Mouse (Mus musculus) MEL (cell line): ENCODE measurements around the gene Ucp3. TPM values are rescaled to one million over a fixed set of nuclear protein-coding genes. Genes with fewer than 3 reads are reported as not detected.
A peak's percentile ranks its signal among the peaks of the same experiment; 100 is the strongest.

ENCODE experiments used
- DNase-seq: peaks from one replicate; pipeline ENCODE4 v3.0.0; 2011; ENCODE audit warnings: low read depth, low spot score
- H3K27ac ChIP-seq: 2 replicates; pipeline ENCODE4 v1.5.1; 2012; ENCODE audit warnings: low read depth, mild to moderate bottlenecking, control low read depth, low read length, moderate library complexity; ENCODE audit not compliant: control insufficient read depth
- H3K27me3 ChIP-seq, 2 experiments: fragments of 150-350 bp in 1 of 2; sonication (generic) in 1 of 2; 2 replicates each; pipeline ENCODE4 v1.6.1; 2012; ENCODE audit warnings: low read length in 2 of 2, mild to moderate bottlenecking in 2 of 2, improper control_type of control experiment in 1 of 2, moderate library complexity in 1 of 2; ENCODE audit not compliant: insufficient read depth in 2 of 2, control insufficient read depth in 1 of 2
- H3K36me3 ChIP-seq, 2 experiments: 2 replicates each; pipeline ENCODE4 v1.6.1; 2012 to 2014; ENCODE audit warnings: low read length in 2 of 2, improper control_type of control experiment in 1 of 2, inconsistent platforms in 1 of 2, mild to moderate bottlenecking in 1 of 2; ENCODE audit not compliant: insufficient read depth in 2 of 2, control insufficient read depth in 1 of 2
- H3K4me1 ChIP-seq, 2 experiments: fragments of 150-350 bp in 1 of 2; sonication (generic) in 1 of 2; 2 replicates each; pipeline ENCODE4 v1.6.1; 2012; ENCODE audit warnings: low read length in 2 of 2, improper control_type of control experiment in 1 of 2, mild to moderate bottlenecking in 1 of 2; ENCODE audit not compliant: insufficient read depth in 2 of 2, control insufficient read depth in 1 of 2
- H3K4me3 ChIP-seq, 2 experiments: fragments of 150-350 bp in 1 of 2; sonication (generic) in 1 of 2; 2 replicates each; pipeline ENCODE4 v1.5.1; 2012; ENCODE audit warnings: low read depth in 2 of 2, low read length in 2 of 2, mild to moderate bottlenecking in 2 of 2, moderate library complexity in 2 of 2, control low read depth in 1 of 2, improper control_type of control experiment in 1 of 2; ENCODE audit not compliant: control insufficient read depth in 1 of 2, insufficient read depth in 1 of 2
- H3K79me2 ChIP-seq: 2 replicates; pipeline ENCODE4 v1.6.1; 2012; ENCODE audit warnings: mild to moderate bottlenecking, low read length, moderate library complexity; ENCODE audit not compliant: control insufficient read depth, poor library complexity, insufficient read depth
- H3K9ac ChIP-seq: 2 replicates; pipeline ENCODE4 v1.6.1; 2012; ENCODE audit warnings: low read depth, mild to moderate bottlenecking, control low read depth, low read length, moderate library complexity; ENCODE audit not compliant: control insufficient read depth, poor library complexity, severe bottlenecking
- H3K9me3 ChIP-seq: fragments of 150-350 bp; sonication (generic); replicated peaks from 2 replicates; pipeline ENCODE4 v1.6.1; 2012; ENCODE audit warnings: mild to moderate bottlenecking, low read length, improper control_type of control experiment, moderate library complexity; ENCODE audit not compliant: insufficient read depth
- BHLHE40 ChIP-seq: IDR thresholded peaks from 2 replicates; pipeline ENCODE4 v1.6.1; 2012; ENCODE audit warnings: low read depth, mild to moderate bottlenecking, inconsistent platforms, low read length, improper control_type of control experiment, borderline replicate concordance
- CHD2 ChIP-seq: IDR thresholded peaks from 2 replicates; pipeline ENCODE4 v1.6.1; 2011; ENCODE audit warnings: low read length, improper control_type of control experiment
- CTCF ChIP-seq, 3 experiments: IDR thresholded peaks in 2 of 3; conservative IDR thresholded peaks in 1 of 3; 2 replicates each; pipeline ENCODE4 v1.5.1; 2011 to 2012; ENCODE audit warnings: low read length in 3 of 3, low read depth in 2 of 3, mild to moderate bottlenecking in 2 of 3, improper control_type of control experiment in 1 of 3, inconsistent platforms in 1 of 3, mixed read lengths in 1 of 3, moderate library complexity in 1 of 3; ENCODE audit not compliant: control insufficient read depth in 1 of 3, insufficient read depth in 1 of 3, poor library complexity in 1 of 3, severe bottlenecking in 1 of 3
- ETS1 ChIP-seq: IDR thresholded peaks from 2 replicates; pipeline ENCODE4 v1.6.1; 2012; ENCODE audit warnings: low read depth, mild to moderate bottlenecking, inconsistent platforms, low read length, improper control_type of control experiment, moderate library complexity
- HCFC1 ChIP-seq: IDR thresholded peaks from 2 replicates; pipeline ENCODE4 v1.6.1; 2012; ENCODE audit warnings: low read depth, mild to moderate bottlenecking, inconsistent platforms, low read length, improper control_type of control experiment, moderate library complexity
- MAX ChIP-seq: IDR thresholded peaks from 2 replicates; pipeline ENCODE4 v1.6.1; 2011; ENCODE audit warnings: low read length, improper control_type of control experiment
- MAZ ChIP-seq: IDR thresholded peaks from 2 replicates; pipeline ENCODE4 v1.6.1; 2012; ENCODE audit warnings: low read depth, mild to moderate bottlenecking, inconsistent platforms, low read length, improper control_type of control experiment
- MXI1 ChIP-seq: IDR thresholded peaks from 2 replicates; pipeline ENCODE4 v1.6.1; 2011; ENCODE audit warnings: mild to moderate bottlenecking, low read depth, low read length, improper control_type of control experiment
- MYC ChIP-seq: IDR thresholded peaks from 2 replicates; pipeline ENCODE4 v1.6.1; 2011; ENCODE audit warnings: low read depth, mild to moderate bottlenecking, low read length, improper control_type of control experiment, moderate library complexity
- NELFE ChIP-seq: IDR thresholded peaks from 2 replicates; pipeline ENCODE4 v1.6.1; 2011; ENCODE audit warnings: low read depth, low read length, improper control_type of control experiment
- POLR2A ChIP-seq, 2 experiments: IDR thresholded peaks; 2 replicates each; pipeline ENCODE4 v1.6.1; 2011 to 2012; ENCODE audit warnings: low read length in 2 of 2, mild to moderate bottlenecking in 2 of 2, control low read depth in 1 of 2, improper control_type of control experiment in 1 of 2, low read depth in 1 of 2, moderate library complexity in 1 of 2; ENCODE audit not compliant: control insufficient read depth in 1 of 2, insufficient read depth in 1 of 2, poor library complexity in 1 of 2
- POLR2AphosphoS2 ChIP-seq: IDR thresholded peaks from 2 replicates; pipeline ENCODE4 v1.6.1; 2011; ENCODE audit warnings: low read length, improper control_type of control experiment
- POLR2AphosphoS5 ChIP-seq: IDR thresholded peaks from 2 replicates; pipeline ENCODE4 v1.6.1; 2012; ENCODE audit warnings: low read depth, borderline replicate concordance, mild to moderate bottlenecking, inconsistent platforms, low read length, moderate library complexity, mixed read lengths
- RCOR1 ChIP-seq: IDR thresholded peaks from 2 replicates; pipeline ENCODE4 v1.6.1; 2012; ENCODE audit warnings: low read depth, mild to moderate bottlenecking, inconsistent platforms, low read length, improper control_type of control experiment
- SIN3A ChIP-seq: IDR thresholded peaks from 2 replicates; pipeline ENCODE4 v1.6.1; 2012; ENCODE audit warnings: low read length, improper control_type of control experiment, inconsistent platforms
- SMC3 ChIP-seq: IDR thresholded peaks from 2 replicates; pipeline ENCODE4 v1.6.1; 2011; ENCODE audit warnings: low read depth, low read length, improper control_type of control experiment
- TAL1 ChIP-seq: IDR thresholded peaks from 2 replicates; pipeline ENCODE4 v1.6.1; 2012; ENCODE audit warnings: mild to moderate bottlenecking, inconsistent platforms, low read length, moderate library complexity, mixed read lengths
- TCF12 ChIP-seq: IDR thresholded peaks from 2 replicates; pipeline ENCODE4 v1.6.1; 2014; ENCODE audit warnings: low read depth, mild to moderate bottlenecking, inconsistent platforms, low read length, improper control_type of control experiment, moderate library complexity
- UBTF ChIP-seq: IDR thresholded peaks from 2 replicates; pipeline ENCODE4 v1.6.1; 2012; ENCODE audit warnings: low read depth, mild to moderate bottlenecking, inconsistent platforms, low read length, improper control_type of control experiment, moderate library complexity, borderline replicate concordance; ENCODE audit not compliant: insufficient read depth
- polyA plus RNA-seq, 2 experiments: library from polyadenylated mRNA; stranded (reverse) in 1 of 2; unstranded in 1 of 2; fragments of >175 nt in 1 of 2; fragments of >200 nt in 1 of 2; gene quantifications; 2 replicates each; pipeline versions ENCODE4 v1.2.1 to v1.2.4; 2012; ENCODE audit warnings: low replicate concordance in 2 of 2, low read depth in 1 of 2; ENCODE audit not compliant: insufficient read length in 2 of 2, insufficient read depth in 1 of 2, missing spikeins in 1 of 2
- total RNA-seq: library from RNA; depleted of rRNA; stranded (reverse); fragments of 300-350 nt; gene quantifications from 2 replicates; pipeline ENCODE4 v1.2.3, GENCODE M21; 2012

Gene Ucp3
- total and polyA plus RNA-seq, 3 experiments, result not detected

GRCm38 (mm10) chr7:100459862-100460261, 12.9 kb upstream of the Ucp3 start:
- Histone ChIP-seq H3K79me2 (no peaks in the 10 kb centered on the region), H3K9ac (no peak overlapping the region)
- TF ChIP-seq MAZ (no peak), POLR2A (IDR thresholded peaks at IDR 0.05; ENCODE audit: control insufficient read depth in 1 of 2, insufficient read depth in 1 of 2, low read depth in 1 of 2, low read length in 2 of 2, poor library complexity in 1 of 2) (no peak), RCOR1 (no peak), MXI1 (no peak), BHLHE40 (no peak), POLR2AphosphoS5 (no peak), TCF12 (no peak), CTCF (IDR thresholded peaks at IDR 0.05 in 2 of 3, conservative IDR thresholded peaks at IDR 0.05 in 1 of 3; ENCODE audit: control insufficient read depth in 1 of 3, insufficient read depth in 1 of 3, low read depth in 2 of 3, low read length in 3 of 3, poor library complexity in 1 of 3, severe bottlenecking in 1 of 3) (no peak), MYC (no peak), SMC3 (no peak), ETS1 (no peak), NELFE (no peak), CHD2 (no peak), HCFC1 (no peak), MAX (no peak)
- TF ChIP-seq, all 39 proteins: peak for 0
- Histone ChIP-seq H3K9me3 (no peaks in the 10 kb centered on the region), H3K4me1 (peaks cover 15 to 22% of the 10 kb centered on the region in 2 experiments), H3K36me3 (peaks cover 0 to 21% of the 10 kb centered on the region in 2 experiments; a peak in 3 of 4 replicates), H3K27me3 (no peaks in the 10 kb centered on the region), H3K4me3 (no peak overlapping the region), H3K27ac (no peak overlapping the region)
- DNase-seq, result no peak

GRCm38 (mm10) chr7:100461621-100462151, 11.1 kb upstream of the Ucp3 start:
- peaks cover 0 to 38% of the 10 kb centered on the region in 2 experiments; a peak in 3 of 4 replicates for H3K36me3 ChIP-seq

More at GRCm38 (mm10) chr7:100461621-100462151, 11.1 kb upstream of the Ucp3 start:
- Histone ChIP-seq H3K9me3 (no peaks in the 10 kb centered on the region), H3K27me3 (no peaks in the 10 kb centered on the region), H3K9ac (no peak overlapping the region), H3K79me2 (no peaks in the 10 kb centered on the region), H3K27ac (peak overlapping the region; percentile 29; the same call in 1 of the 2 replicates), H3K4me3 (no peak overlapping the region), H3K4me1 (peaks cover 30 to 40% of the 10 kb centered on the region in 2 experiments)
- DNase-seq, result peak; percentile 42
- no peak for TF ChIP-seq POLR2AphosphoS2
- no peak for TF ChIP-seq UBTF
- TF ChIP-seq MAX, result no peak
- no peak for TF ChIP-seq TAL1
- peak; percentile 4; the same call in 1 of the 2 replicates for TF ChIP-seq SIN3A
